In genomic region chr8:124014751-124015150, GRCm38 (mm10) we compare ENCODE assay signal across 13 mouse cellular contexts.
"Had no signal": no experiment of that assay in that cellular context is flagged by ENCODE, and none has a peak within 500 bp of the region (broad histone marks: within the 10 kb centered on the region; RNA-seq: fewer than 3 reads in every experiment).

No protein-coding gene starts in this region.

- ATAC-seq: midbrain, embryonic 15.5 days had no signal

- DNase-seq: kidney, postnatal 10 days; lung, embryonic 14.5 days; lung, postnatal 10 days; lung, postnatal 4 days; right cerebral cortex, postnatal 25 days; thymus, adult 2 months; thymus, postnatal 25 days had no signal

- H3K36me3 ChIP-seq: midbrain, embryonic 15.5 days had no signal

- H3K27me3 ChIP-seq: limb, embryonic 15.5 days; liver, embryonic 15.5 days; midbrain, embryonic 15.5 days; neural tube, embryonic 13.5 days had no signal

- H3K4me2 ChIP-seq: limb, embryonic 15.5 days; liver, embryonic 15.5 days; lung, embryonic 14.5 days; midbrain, embryonic 11.5 days; midbrain, embryonic 15.5 days; neural tube, embryonic 13.5 days had no signal

- H3K4me3 ChIP-seq: left cerebral cortex, adult 2 months; limb, embryonic 15.5 days; liver, embryonic 15.5 days; midbrain, embryonic 15.5 days; neural tube, embryonic 13.5 days had no signal

- H3K9ac ChIP-seq: limb, embryonic 15.5 days; liver, embryonic 15.5 days; lung, embryonic 14.5 days; midbrain, embryonic 15.5 days; neural tube, embryonic 13.5 days had no signal

- H3K27ac ChIP-seq: left cerebral cortex, adult 2 months; limb, embryonic 15.5 days; midbrain, embryonic 15.5 days; neural tube, embryonic 13.5 days had no signal

- H3K9me3 ChIP-seq: limb, embryonic 15.5 days; liver, embryonic 15.5 days; midbrain, embryonic 15.5 days; neural tube, embryonic 13.5 days had no signal
